Mouse (Mus musculus) lung, postnatal 0 days (tissue): Measurements from ENCODE around the gene Ush1c. TPM values are rescaled to one million over a fixed set of nuclear protein-coding genes. Genes with fewer than 3 reads are reported as not detected.
A peak's percentile ranks its signal among the peaks of the same experiment; 100 is the strongest.
"Not testable (repeated sequence)": the region's sequence is repeated elsewhere in the genome, so short reads cannot be mapped to it uniquely, and the experiment has no call there.

ENCODE experiments used
- ATAC-seq: fragments of 200-750 bp; cut with Nextera tagmentation; 2 replicates; pipeline ENCODE4 v1.8.0; 2017; ENCODE audit warnings: moderate library complexity
- DNase-seq: peaks from one replicate; pipeline ENCODE4 v3.0.0-alpha.2; 2016; ENCODE audit warnings: low spot score
- H3K27ac ChIP-seq: fragments of 300-500 bp; sonication (generic); 2 replicates; pipeline ENCODE4 v1.5.1; 2014; ENCODE audit warnings: antibody characterized with exemption, mild to moderate bottlenecking, low read length, mixed read lengths
- H3K27me3 ChIP-seq: fragments of 300-500 bp; sonication (generic); replicated peaks from 2 replicates; pipeline ENCODE4 v1.6.1; 2014; ENCODE audit warnings: low read length, mixed read lengths; ENCODE audit not compliant: insufficient read depth
- H3K36me3 ChIP-seq: fragments of 300-500 bp; sonication (generic); 2 replicates; pipeline ENCODE4 v1.6.1; 2014; ENCODE audit warnings: low read length, mixed read lengths; ENCODE audit not compliant: insufficient read depth
- H3K4me1 ChIP-seq: fragments of 300-500 bp; sonication (generic); 2 replicates; pipeline ENCODE4 v1.6.1; 2014; ENCODE audit warnings: antibody characterized with exemption, low read depth, low read length, mixed read lengths; ENCODE audit not compliant: insufficient read depth
- H3K4me2 ChIP-seq: fragments of 300-500 bp; sonication (generic); replicated peaks from 2 replicates; pipeline ENCODE4 v1.6.1; 2014; ENCODE audit warnings: low read depth, mild to moderate bottlenecking, low read length, moderate library complexity, mixed read lengths
- H3K4me3 ChIP-seq: fragments of 300-500 bp; sonication (generic); 2 replicates; pipeline ENCODE4 v1.5.1; 2014; ENCODE audit warnings: low read depth, low read length
- H3K9ac ChIP-seq: fragments of 300-500 bp; sonication (generic); replicated peaks from 2 replicates; pipeline ENCODE4 v1.6.1; 2014; ENCODE audit warnings: low read depth, mild to moderate bottlenecking
- H3K9me3 ChIP-seq: fragments of 300-500 bp; sonication (generic); 2 replicates; pipeline ENCODE4 v1.6.1; 2016; ENCODE audit warnings: low read length, mixed read lengths
- CTCF ChIP-seq: IDR thresholded peaks from 2 replicates; pipeline ENCODE4 v1.5.1; 2016; ENCODE audit warnings: antibody characterized with exemption, mild to moderate bottlenecking
- EP300 ChIP-seq: IDR thresholded peaks from 2 replicates; pipeline ENCODE4 v1.6.1; 2016; ENCODE audit warnings: antibody characterized with exemption, mild to moderate bottlenecking, control low read depth
- WGBS: fragments of 180-500 bp; shearing (Covaris S2); extraction: QIAGEN DNeasy Blood & Tissue Kit; methylation state at CpG from one replicate; pipeline ENCODE4 v1.1.7; 2014; 5-methylcytosine and 5-hydroxymethylcytosine counted together
- polyA plus RNA-seq: library from polyadenylated mRNA; unstranded; fragments of >200 nt; fragmentation: Nextera tagmentation; extraction: Ambion mirVana; gene quantifications from 2 replicates; pipeline ENCODE4 v1.2.1, GENCODE M21; 2015

Ush1c gene
- polyA plus RNA-seq, 1 experiment from 2014 or later: 0.13 TPM

DNA sequence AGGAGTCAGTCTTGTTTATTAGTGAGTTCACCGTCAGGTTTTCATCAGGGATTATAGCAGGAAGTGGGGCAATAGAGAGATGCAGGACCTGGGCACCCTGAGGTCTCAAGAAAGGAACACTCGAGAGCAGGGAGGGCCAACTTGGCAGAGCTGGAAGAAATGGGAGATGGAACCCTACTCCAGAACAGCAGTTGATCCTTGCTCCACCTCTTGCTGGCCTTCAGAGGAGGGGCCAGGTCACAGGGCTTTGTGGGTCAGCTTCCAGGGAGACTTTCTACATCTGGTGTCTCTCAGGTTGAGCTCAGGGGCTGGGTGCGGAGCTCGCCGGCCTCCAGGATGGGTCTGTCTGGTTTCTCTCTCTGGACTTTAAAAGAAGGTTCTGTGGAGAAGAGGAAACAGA lies 42.9 kb downstream of the Ush1c start:
- Histone ChIP-seq H3K4me1 (no peaks in the 10 kb centered on the region), H3K36me3 (no peaks in the 10 kb centered on the region), H3K9ac (no peak overlapping the region), H3K4me2 (no peak overlapping the region), H3K27ac (no peak overlapping the region), H3K27me3 (no peaks in the 10 kb centered on the region), H3K4me3 (no peak overlapping the region), H3K9me3 (no peaks in the 10 kb centered on the region)
- 82% methylated on average over 5 of the region's 5 CpGs for WGBS
- ATAC-seq: no peak
- TF ChIP-seq CTCF (no peak), EP300 (no peak)
- no peak for DNase-seq

- Histone ChIP-seq H3K27ac (no peak overlapping the region), H3K9me3 (no peaks in the 10 kb centered on the region), H3K4me1 (no peaks in the 10 kb centered on the region), H3K4me3 (no peak overlapping the region), H3K27me3 (peaks cover 21% of the 10 kb centered on the region), H3K4me2 (no peak overlapping the region), H3K36me3 (no peaks in the 10 kb centered on the region), H3K9ac (no peak overlapping the region)
- TF ChIP-seq EP300: no peak
- TF ChIP-seq CTCF: no peak
- no peak for ATAC-seq
- DNase-seq: no peak
Measured at GRCm38 (mm10) chr7:46184232-46184631, 54.1 kb downstream of the Ush1c start.

DNA sequence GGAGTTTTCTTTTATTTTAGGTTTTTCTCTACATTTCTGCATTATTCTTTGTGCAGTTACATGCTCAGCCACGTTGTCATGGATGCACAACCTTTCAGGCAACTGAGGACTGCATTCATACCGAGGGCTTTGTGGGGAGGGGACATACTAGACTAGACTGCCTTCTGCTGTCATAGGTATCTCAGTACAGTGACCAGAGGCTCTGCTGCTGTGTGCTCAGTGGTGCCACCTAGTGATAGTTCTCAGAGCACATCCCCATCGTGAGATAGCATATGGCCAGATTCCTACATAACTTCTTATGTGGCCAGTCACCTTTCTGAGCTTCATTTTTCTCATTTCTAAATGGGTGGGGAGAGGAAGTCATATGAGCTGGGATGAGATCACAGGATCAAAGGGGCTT lies 56.7 kb downstream of the Ush1c start:
- H3K27ac ChIP-seq: no peak overlapping the region
- TF ChIP-seq CTCF (peak; percentile 86), EP300 (no peak)
- H3K4me3 ChIP-seq: no peak overlapping the region
- no peak overlapping the region for H3K9ac ChIP-seq
- WGBS: 6% methylated on average over 3 of the region's 3 CpGs
- peak; percentile 43 for DNase-seq
- H3K4me1 ChIP-seq: no peaks in the 10 kb centered on the region
- peaks cover 33% of the 10 kb centered on the region for H3K27me3 ChIP-seq
- ATAC-seq: no peak
- H3K9me3 ChIP-seq: no peaks in the 10 kb centered on the region
- no peaks in the 10 kb centered on the region for H3K36me3 ChIP-seq
- H3K4me2 ChIP-seq: no peak overlapping the region

DNA sequence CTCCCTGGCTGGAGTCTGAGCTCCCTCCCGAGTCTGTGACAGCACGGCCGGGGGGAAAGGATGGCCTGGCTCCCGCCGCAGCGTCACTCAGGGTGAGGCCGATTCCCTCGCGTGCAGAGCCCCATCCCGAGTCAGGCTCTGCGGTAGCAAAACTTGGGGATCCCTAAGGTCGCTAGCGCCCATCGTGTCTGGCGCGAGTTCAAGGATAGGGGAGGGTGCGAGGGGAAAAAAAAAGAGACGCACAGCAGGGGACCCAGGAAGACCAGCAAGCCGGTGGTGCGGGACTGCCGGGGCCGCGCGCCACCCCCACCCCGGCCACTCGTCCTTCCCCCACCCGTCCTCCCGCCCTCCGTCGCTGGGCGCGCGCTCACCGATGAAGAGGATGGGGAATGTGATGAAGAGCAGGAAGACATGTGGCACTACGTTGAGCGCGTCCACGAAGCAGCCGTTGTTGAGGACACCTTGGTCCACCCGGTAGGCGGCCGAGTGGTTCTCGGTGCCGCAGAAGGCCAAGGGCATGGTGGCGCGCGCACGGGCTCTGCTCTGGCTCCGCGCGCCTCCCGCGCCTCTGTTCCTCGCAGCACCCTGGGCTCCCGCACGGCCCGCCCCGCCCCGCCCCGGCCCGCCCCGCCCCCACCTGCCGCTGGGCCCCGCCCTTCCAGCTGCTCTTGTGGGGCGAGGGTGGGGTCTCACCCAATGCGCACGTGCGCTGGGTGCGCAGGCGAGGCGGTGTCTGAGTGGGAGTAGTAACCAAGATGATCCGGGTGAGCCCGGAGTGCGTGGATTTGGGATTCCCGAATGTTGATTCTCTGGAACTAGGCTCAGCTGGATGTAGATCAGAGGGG lies 58.6 kb downstream of the Ush1c start, which contains the start of gene Abcc8:
TSS of gene Abcc8 (minus strand) at position 603 of the 845 bp plus-strand sequence.
- no peak for TF ChIP-seq CTCF
- no peak for TF ChIP-seq EP300
- Histone ChIP-seq H3K27me3 (peaks cover 33% of the 10 kb centered on the region), H3K4me3 (no peak within 1 kb of the TSS; the same call in 1 of the 2 replicates), H3K9me3 (no peaks in the 10 kb centered on the region), H3K9ac (no peak within 1 kb of the TSS), H3K36me3 (no peaks in the 10 kb centered on the region), H3K4me1 (no peaks in the 10 kb centered on the region), H3K4me2 (peak within 1 kb of the TSS; percentile 44), H3K27ac (no peak within 1 kb of the TSS)
- ATAC-seq (no peak), DNase-seq (no peak)
- WGBS: 3% methylated on average over 59 of the region's 75 CpGs

GRCm38 (mm10) chr7:46168980-46169379 lies 69.3 kb downstream of the Ush1c start:
- H3K27ac ChIP-seq, H3K36me3 ChIP-seq, H3K9ac ChIP-seq, DNase-seq, H3K9me3 ChIP-seq, ATAC-seq, H3K4me1 ChIP-seq, H3K4me3 ChIP-seq, H3K4me2 ChIP-seq, H3K27me3 ChIP-seq: not testable (repeated sequence)
- 81% methylated on average over 1 of the region's 1 CpGs for WGBS

GRCm38 (mm10) chr7:46168402-46168801 lies 69.9 kb downstream of the Ush1c start:
- DNase-seq (no peak), ATAC-seq (no peak)
- Histone ChIP-seq H3K4me2 (no peak overlapping the region), H3K4me3 (no peak overlapping the region), H3K27me3 (no peaks in the 10 kb centered on the region), H3K9ac (no peak overlapping the region), H3K27ac (no peak overlapping the region), H3K9me3 (no peaks in the 10 kb centered on the region), H3K36me3 (no peaks in the 10 kb centered on the region), H3K4me1 (no peaks in the 10 kb centered on the region)
- TF ChIP-seq CTCF: no peak
- no peak for TF ChIP-seq EP300
- WGBS: 87% methylated on average over 6 of the region's 6 CpGs
